Mouse (Mus musculus) MEL-GATA-1-ER (cell line): ENCODE data around the gene Klrd1.
"Not testable (repeated sequence)": the region's sequence is repeated elsewhere in the genome, so short reads cannot be mapped to it uniquely, and the experiment has no call there.

Experiments
- DNase-seq: peaks from one replicate; pipeline ENCODE4 v3.0.0-alpha.2; 2012; ENCODE audit warnings: low read depth; ENCODE audit errors: extremely low read depth

The Klrd1 gene

GRCm38 (mm10) chr6:129591508-129591907, at the start of gene Klrd1:
TSS of gene Klrd1 (plus strand) at chr6:129591782.
- peak; percentile 21 for DNase-seq

DNA sequence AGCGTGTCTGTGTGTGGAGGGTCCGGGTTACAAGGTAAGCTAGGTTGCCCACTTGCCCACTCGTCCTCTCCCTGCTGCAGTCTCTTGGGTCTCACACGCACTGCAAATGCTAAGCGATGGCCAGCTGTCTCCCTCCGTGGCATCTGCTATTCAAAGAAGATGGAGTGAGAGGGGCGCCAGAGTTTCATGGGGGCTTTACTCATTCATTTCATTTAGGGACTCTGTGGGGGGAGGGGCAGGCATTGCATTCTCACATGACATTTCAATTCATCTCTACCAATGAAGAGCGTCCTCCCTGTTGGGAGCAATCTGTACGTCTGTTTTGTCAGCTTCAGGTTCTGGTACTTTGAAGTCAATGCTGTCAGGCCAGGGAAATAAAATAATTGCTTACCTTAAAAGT, 49.7 kb upstream of the Klrd1 start:
- no peak for DNase-seq

DNA sequence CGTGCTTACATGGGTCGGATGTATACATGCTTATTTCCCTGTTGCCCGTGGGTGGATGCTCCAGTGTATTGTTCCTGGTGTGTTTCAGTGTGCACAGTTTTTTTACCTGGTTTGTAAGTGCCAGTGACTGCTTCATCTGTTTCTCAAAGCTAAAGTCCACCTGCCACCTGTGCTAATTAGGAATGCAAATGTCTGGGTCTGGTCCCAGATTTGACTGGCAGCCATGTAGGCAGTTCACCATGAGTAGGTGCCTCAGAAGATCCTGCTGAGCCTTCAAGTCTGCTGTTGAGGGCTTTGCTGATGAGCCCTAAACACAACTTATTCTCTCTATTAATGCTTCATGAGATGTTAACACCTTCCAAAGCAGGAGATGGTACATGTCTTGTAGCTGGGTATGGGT, 49.0 kb upstream of the Klrd1 start:
- no peak for DNase-seq

DNA sequence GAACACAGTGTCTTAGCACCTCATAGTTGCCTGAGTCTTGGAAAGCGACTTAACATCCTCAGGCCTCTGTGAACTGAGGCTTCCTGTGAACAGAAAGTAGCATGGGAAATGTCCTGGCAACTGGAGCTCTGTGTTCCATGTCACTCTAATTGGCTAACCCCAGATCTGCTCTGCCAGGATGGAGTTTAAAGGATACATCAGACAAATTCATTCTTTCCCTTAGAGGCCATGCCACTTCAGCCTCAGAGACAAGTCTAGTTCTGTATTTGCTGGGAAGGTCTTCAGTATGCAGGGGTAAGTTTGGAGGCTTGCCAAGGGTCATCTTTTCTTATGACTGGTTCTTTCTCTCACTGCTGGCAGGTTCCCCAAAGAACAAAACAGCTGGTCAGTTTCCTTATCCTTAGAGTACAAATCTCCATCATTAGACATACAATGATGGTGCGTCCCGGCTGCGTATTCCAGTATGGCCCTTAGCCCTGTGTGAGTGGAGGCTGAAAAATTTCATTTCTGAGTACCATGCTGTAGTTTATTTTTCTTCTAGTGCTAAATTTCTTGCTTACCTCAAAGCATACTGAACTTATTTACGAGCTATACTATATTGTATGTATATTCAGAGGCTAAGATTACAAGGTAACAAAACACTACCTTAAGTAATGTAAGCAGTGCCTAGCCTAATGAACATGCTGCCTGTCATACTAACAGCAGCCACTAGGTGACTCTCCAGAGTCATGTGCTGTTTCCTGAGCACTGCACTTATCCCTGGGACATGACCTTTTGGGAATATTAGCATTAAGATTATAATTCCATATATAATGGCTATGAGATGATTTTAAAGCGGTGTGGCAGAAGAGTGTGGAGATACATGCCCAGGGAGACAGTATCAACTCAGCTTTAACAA, 47.6 kb upstream of the Klrd1 start:
- peak; percentile 26 for DNase-seq

DNA sequence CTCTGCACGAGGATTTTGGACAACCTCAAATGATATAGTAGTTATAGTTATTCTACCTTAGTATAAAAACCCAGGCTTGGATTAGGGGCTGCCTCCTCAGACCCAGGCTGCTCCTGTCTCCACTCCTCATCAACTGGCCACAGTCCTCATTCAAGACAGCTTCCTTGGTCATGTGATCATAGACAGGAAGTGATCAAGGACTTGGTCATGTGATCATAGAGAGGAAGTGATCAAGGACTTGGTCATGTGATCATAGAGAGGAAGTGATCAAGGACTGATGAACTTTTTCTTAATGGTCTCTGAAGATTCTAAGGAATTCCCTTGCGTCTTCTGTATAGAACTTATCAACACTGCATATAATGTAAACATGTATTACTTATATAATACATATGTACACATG, 44.3 kb upstream of the Klrd1 start:
- DNase-seq: no peak

DNA sequence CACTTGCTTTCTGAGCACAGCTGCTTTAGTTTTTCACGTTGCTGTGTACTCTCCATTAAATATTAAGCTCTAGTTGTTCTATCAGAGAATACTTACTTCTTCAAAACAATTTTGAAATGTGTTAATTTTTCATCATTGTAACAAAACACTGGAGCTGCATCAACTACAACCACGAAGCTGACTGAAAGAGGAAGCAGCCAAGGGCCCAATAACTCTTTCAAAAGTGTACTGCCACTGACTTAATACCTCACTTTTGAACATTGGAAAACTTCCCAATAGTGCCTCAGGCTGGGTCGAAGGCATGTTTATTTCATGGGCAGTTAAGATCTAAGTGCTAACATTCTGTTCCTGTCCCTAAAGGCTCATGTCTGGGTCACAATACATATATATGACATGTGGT, 43.6 kb upstream of the Klrd1 start:
- DNase-seq: no peak

- no peak for DNase-seq
Measured at GRCm38 (mm10) chr6:129557298-129558023, 34.1 kb upstream of the Klrd1 start.

DNA sequence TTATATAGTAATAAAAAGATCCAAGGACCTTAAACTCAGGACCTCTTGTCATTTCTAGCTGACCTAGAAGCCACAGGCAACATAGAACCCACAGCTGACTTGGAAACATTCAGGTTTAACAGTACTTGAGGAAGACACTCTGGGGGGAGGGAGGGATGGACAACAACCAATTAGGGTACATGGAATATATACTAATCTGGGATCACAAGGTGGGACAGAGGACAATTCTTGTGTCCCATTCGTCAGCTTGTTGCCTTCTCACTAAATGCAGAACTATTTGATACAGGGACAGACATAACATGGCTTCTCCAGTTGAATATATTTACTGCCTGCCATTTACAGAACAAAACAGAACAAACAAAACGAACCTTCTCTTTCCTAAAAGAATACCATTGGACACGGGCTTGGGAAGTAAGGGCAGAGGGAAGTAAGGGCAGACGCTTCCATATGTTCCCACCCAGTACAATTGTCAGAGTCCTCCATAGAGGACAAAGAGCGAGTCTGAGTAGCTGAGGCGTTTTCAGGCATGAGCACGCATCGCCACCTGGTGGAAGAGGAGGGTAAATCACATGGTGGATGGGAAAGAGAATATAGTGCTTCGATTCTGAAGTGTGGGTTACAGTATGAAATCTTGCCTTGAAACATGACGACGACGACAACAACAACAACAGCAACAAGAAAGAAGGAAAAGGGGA, 32.5 kb upstream of the Klrd1 start:
- peak; percentile 47 for DNase-seq

GRCm38 (mm10) chr6:129559641-129560027, 31.9 kb upstream of the Klrd1 start:
- no peak for DNase-seq

DNA sequence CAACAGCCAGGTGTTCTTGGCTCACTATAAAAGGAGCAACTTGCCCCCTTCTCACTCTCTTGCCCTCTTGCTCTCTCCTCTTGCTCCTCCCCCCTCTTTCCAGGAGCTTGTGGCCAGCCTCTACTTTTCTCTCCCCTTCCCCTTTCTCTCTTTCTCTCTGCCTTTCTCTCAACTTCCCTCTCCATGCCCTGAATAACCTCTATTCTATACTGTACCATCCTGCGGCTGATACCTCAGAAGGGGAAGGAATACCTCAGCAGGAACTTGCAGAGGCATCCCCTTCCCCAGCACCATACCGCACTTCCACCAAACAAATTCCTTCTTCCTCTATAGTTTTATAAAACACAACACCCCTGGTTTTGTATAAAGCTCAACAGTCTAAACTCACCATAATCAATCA, 26.3 kb upstream of the Klrd1 start:
- no peak for DNase-seq

- no peak for DNase-seq
Measured at GRCm38 (mm10) chr6:129575315-129575714, 16.3 kb upstream of the Klrd1 start.

- no peak for DNase-seq
Measured at GRCm38 (mm10) chr6:129577605-129578004, 14.0 kb upstream of the Klrd1 start, which contains the start of gene Klre1. TSS of gene Klre1 (plus strand) at chr6:129577905.

GRCm38 (mm10) chr6:129581274-129581673, 10.3 kb upstream of the Klrd1 start:
- peak; percentile 23 for DNase-seq

DNA sequence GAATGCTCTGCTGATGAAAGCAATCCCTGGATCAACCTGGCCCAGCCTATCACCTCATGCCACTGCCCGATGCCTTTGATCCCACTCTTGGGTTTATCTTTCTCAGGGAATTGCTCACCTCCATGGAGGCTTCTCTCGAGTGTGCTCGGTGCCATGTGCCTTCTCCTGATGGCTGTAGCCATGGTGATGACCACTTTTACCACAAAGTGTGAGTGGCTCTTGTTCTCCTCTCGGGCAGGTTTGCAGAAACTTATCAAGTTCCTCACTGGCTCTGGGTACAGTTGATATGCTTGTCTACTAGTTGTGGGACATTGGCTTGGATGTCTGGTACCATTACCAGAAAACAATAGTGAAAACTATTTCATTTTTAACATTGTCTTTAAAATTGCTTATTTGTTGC, 9.7 kb upstream of the Klrd1 start:
- DNase-seq: peak; percentile 33

DNA sequence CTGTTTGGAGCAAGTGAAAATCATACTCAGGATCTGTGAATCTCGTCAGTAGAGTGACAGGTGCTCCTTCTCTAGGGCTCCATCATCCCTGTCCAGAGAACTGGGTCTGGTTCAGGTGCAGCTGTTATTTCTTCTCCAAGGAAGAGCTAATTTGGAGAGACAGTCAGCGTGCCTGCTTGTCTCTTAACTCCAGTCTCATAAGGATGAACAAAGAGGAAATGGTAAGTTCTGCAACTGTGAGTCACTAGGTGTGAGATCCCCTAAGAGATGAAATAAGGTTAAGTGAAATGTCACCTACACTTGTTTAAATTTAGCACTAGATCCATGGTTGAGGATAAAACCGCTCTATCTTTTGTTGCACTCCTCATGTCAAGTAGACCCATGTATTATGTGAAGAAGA, 8.6 kb upstream of the Klrd1 start:
- no peak for DNase-seq

- no peak for DNase-seq
Measured at GRCm38 (mm10) chr6:129608372-129608771, 16.8 kb downstream of the Klrd1 start.

DNA sequence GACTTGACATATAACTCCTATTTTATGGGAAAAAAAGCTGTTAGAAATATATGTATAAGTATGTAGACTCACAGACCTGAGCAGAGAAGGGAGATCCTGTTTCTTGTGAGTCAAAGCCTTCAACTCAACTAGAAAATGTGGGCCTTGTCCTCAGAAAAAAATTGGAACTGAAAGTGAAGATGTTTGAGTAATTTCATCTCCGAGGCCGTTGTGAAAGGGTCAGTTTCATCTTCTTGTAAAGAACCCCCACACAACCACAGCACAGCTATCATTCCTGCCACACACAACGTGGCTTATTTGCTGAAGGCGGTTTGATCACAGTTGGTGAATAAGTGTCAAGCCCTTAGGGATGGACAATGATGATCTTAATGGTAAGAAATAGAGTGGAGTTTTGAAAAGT, 32.2 kb downstream of the Klrd1 start, which contains the start of gene Klrk1:
Gene Klrk1 (minus strand): TSS at position 130 of the 400 bp plus-strand sequence.
- no peak for DNase-seq

- not testable (repeated sequence) for DNase-seq
Measured at GRCm38 (mm10) chr6:129631046-129631445, 39.5 kb downstream of the Klrd1 start.

- not testable (repeated sequence) for DNase-seq
Measured at GRCm38 (mm10) chr6:129643237-129643636, 51.7 kb downstream of the Klrd1 start, which contains the start of gene Klrc3. TSS of gene Klrc3 (minus strand) at chr6:129643337.

DNA sequence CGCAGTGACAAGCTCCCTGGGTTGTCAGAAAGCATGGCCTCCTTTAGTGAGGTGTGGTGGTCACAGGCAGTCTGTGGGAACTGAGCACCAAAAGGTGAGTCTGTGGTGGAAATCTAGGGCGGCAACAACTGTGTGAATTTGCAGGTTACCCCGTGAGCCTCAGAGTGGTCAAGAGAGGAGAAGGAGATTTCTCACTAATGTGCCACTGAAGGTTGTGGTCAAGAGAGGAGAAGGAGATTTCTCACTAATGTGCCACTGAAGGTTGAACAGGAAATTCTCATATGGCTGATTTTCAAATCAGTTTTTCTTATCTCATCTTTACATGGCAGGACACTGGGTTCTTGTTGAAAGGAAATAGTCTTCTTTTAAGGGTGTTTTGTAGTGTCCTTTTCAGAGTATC, 52.5 kb downstream of the Klrd1 start:
- DNase-seq: not testable (repeated sequence)
